In the genomic region with DNA sequence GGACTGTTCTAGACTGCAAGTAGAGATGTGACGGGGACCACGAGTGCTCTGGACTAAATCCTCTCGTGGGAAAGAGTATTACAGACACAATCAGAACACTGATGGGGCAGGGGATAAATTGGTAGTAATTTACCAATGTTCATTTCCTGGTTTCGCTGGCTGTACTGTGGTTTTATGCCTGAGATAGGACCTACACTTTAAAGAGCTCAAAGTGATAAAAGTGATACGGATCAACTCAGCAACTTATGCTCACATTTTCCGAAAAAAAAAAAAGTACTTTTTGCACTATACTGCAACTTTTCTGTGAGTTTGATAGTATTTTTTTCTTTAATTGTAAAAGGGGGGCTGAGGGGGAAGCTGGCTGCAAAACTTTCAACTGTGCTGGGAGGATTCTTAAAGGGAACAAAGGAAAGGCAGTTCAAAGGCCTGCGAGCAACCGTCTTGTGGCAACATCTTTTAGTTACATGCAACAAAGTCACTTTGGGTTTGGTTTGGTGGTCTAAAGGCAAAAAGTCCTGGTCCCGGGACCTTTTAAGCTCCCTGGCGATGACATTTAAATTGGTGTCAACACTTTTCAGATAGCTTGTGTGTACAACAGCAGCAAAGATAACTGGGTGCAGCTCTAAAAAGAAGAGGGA, we compare ENCODE assay signal across 32 mouse cellular contexts. TPM values are rescaled to one million over a fixed set of nuclear protein-coding genes. Genes with fewer than 3 reads are reported as not detected.
DNase-seq lines count a peak whose midpoint lies in the region; ATAC-seq and TF ChIP-seq lines count a peak whose summit lies in the region.
"Had no signal": no experiment of that assay in that cellular context is flagged by ENCODE, and none has a peak within 500 bp of the region (broad histone marks: within the 10 kb centered on the region; RNA-seq: fewer than 3 reads in every experiment).

No protein-coding gene starts in this region.

- no peak overlapping the region for H3K4me2 ChIP-seq in hindbrain, postnatal 0 days (ENCODE audit: low read depth, low read length)
- H3K4me2 ChIP-seq: hindbrain, embryonic 14.5 days; limb, embryonic 15.5 days; liver, embryonic 13.5 days; midbrain, embryonic 13.5 days had no signal

- no peaks in the 10 kb centered on the region for H3K27me3 ChIP-seq in hindbrain, postnatal 0 days (ENCODE audit: insufficient read depth, low read length)
- H3K27me3 ChIP-seq: limb, embryonic 15.5 days; midbrain, embryonic 13.5 days had no signal

- ATAC-seq in CD4-positive, CD25-positive, alpha-beta regulatory T cell, adult 4 months: peak; percentile 59
- ATAC-seq in hindbrain, postnatal 0 days: no peak
- ATAC-seq: forebrain, embryonic 16.5 days; intestine, embryonic 16.5 days; lung, postnatal 0 days; midbrain, embryonic 13.5 days; Patski had no signal

- no peak overlapping the region for H3K4me3 ChIP-seq in hindbrain, postnatal 0 days (ENCODE audit: low read length)
- H3K4me3 ChIP-seq: erythroblast, embryonic 14.5 days; limb, embryonic 10.5 days; limb, embryonic 15.5 days; liver, embryonic 13.5 days; midbrain, embryonic 13.5 days had no signal

- no peaks in the 10 kb centered on the region for H3K36me3 ChIP-seq in hindbrain, postnatal 0 days (ENCODE audit: insufficient read depth, low read length)
- H3K36me3 ChIP-seq: limb, embryonic 10.5 days; limb, embryonic 15.5 days; liver, embryonic 13.5 days; midbrain, embryonic 13.5 days had no signal

- no peak overlapping the region for H3K9ac ChIP-seq in hindbrain, postnatal 0 days (replicated peaks; ENCODE audit: low read length)
- H3K9ac ChIP-seq: hindbrain, embryonic 14.5 days; limb, embryonic 15.5 days; liver, embryonic 13.5 days; midbrain, embryonic 13.5 days had no signal

- TF ChIP-seq CTCF in hindbrain, postnatal 0 days (IDR thresholded peaks at IDR 0.05; ENCODE audit: low read depth): no peak

- H3K9me3 ChIP-seq in hindbrain, postnatal 0 days (ENCODE audit: low read length): no peaks in the 10 kb centered on the region
- H3K9me3 ChIP-seq: limb, embryonic 10.5 days; limb, embryonic 15.5 days; liver, embryonic 13.5 days; midbrain, embryonic 13.5 days had no signal

- intact Hi-C loops in left cerebral cortex, postnatal 4 days (cut with DNase I): no loop called here

- H3K27ac ChIP-seq in hindbrain, postnatal 0 days: no peak overlapping the region
- H3K27ac ChIP-seq: hindbrain, embryonic 14.5 days; kidney, postnatal 0 days; limb, embryonic 10.5 days; limb, embryonic 15.5 days; liver, embryonic 13.5 days; macrophage; midbrain, embryonic 13.5 days; stomach, postnatal 0 days had no signal

- 75% methylated on average over 10 of the region's 10 CpGs for WGBS in hindbrain, postnatal 0 days

- peak; percentile 53 for DNase-seq in induced T-regulatory cell, adult 2 months (ENCODE audit: low read depth)
- peak; percentile 60 to 65 for DNase-seq in thymus, postnatal 10 days (ENCODE audit: low spot score in 2 of 2)
- no peak for DNase-seq in lung, postnatal 14 days
- DNase-seq in left cerebral cortex, postnatal 4 days: no peak
- no peak for DNase-seq in hindbrain, postnatal 0 days (ENCODE audit: low spot score)
- DNase-seq: adrenal gland, postnatal 25 days; B cell, adult 2 months; cerebellum, adult 2 months; cerebellum, postnatal 14 days; gastrocnemius, postnatal 10 days; heart, postnatal 36 days; kidney, adult 8-10 months; layer of hippocampus, postnatal 36 days; liver, embryonic 13.5 days; lung, adult 18-20 months; right cerebral cortex, postnatal 25 days had no signal

- H3K4me1 ChIP-seq in hindbrain, postnatal 0 days (ENCODE audit: insufficient read depth, low read length): no peaks in the 10 kb centered on the region
- H3K4me1 ChIP-seq: limb, embryonic 10.5 days; limb, embryonic 15.5 days; liver, embryonic 13.5 days; midbrain, embryonic 13.5 days had no signal

RNA-seq across cellular contexts. Expression of a gene that starts 18.9 kb away (rescaled TPM):
- 10 to 100 TPM; 77.0 to 98.7 TPM for polyA plus RNA-seq in CD4-positive, CD25-positive, alpha-beta regulatory T cell, adult 4 months (2017; shearing (Covaris generic))
- total RNA-seq in left cerebral cortex, postnatal 4 days (2021): under 1 TPM; 0.38 to 0.46 TPM
- total RNA-seq in hindbrain, postnatal 0 days (2014; rRNA removed): not detected in 2 replicates
- 0.18 and 0.20 TPM in 2 replicates for polyA plus RNA-seq in hindbrain, postnatal 0 days (2015; fragmentation: Nextera tagmentation; extraction: Ambion mirVana)
- total RNA-seq: layer of hippocampus, postnatal 36 days had no signal
- polyA plus RNA-seq: erythroblast, embryonic 14.5 days; forebrain, embryonic 16.5 days; heart, embryonic 14.5 days; limb, embryonic 10.5 days; Patski had no signal

RNA-seq across cellular contexts. Expression of a gene that starts 24.0 kb away (rescaled TPM):
- 1 to 10 TPM; 5.0 to 6.0 TPM for polyA plus RNA-seq in CD4-positive, CD25-positive, alpha-beta regulatory T cell, adult 4 months (2017; shearing (Covaris generic))
- not detected for total RNA-seq in left cerebral cortex, postnatal 4 days (2021)
- not detected in 2 replicates for total RNA-seq in hindbrain, postnatal 0 days (2014; rRNA removed)
- polyA plus RNA-seq in hindbrain, postnatal 0 days (2015; fragmentation: Nextera tagmentation; extraction: Ambion mirVana): 0.42 and 0.45 TPM in 2 replicates
- total RNA-seq: gastrocnemius, postnatal 10 days; heart, adult 8-10 months; heart, postnatal 36 days; layer of hippocampus, postnatal 36 days had no signal
- polyA plus RNA-seq: embryonic facial prominence, embryonic 14.5 days; forebrain, embryonic 16.5 days; hindbrain, embryonic 14.5 days; macrophage had no signal

Comparison
In these comparisons a context has a peak if more than half of its experiments do, and no peak if none do; other contexts are left out.
1. DNase-seq: peak in induced T-regulatory cell, adult 2 months (single experiment) and thymus, postnatal 10 days (2 of 2); none in lung, postnatal 14 days (single experiment), left cerebral cortex, postnatal 4 days (single experiment) and hindbrain, postnatal 0 days (single experiment).